Mouse (Mus musculus): ENCODE data around the gene Rab5c. TPM values are rescaled to one million over a fixed set of nuclear protein-coding genes. Genes with fewer than 3 reads are reported as not detected.
A peak's percentile ranks its signal among the peaks of the same experiment; 100 is the strongest.

The Rab5c gene
- total RNA-seq (2014; rRNA removed) = 246 and 248 TPM in 2 replicates
- 34.1 and 34.4 TPM in 2 replicates for polyA plus RNA-seq (2015; fragmentation: Nextera tagmentation; extraction: Ambion mirVana)

DNA sequence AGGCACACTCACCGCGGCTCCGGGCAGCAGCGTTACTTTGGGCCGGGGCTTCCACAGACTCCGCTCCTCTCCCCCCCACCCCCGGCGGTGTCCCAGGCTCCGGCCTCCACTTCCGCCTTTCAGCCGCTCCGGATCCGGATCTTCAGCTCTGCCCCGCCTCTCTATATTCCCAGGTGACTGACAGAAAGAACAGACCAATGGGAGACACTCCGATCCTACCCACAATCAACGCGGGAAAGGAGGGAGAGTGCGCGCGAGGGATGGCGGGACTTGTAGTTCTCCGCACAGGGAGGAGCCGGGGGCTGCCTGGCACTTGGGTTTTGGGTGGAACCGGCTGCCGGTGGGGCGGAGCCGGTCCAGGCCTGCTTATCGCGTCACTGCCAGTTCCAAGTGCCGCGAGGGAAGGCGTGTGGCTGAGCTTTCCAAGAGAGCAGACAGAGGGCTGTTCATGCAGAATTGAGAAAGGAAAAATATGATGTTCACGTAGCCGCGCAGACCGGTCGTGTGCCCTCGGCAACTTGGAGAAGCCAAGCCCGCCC, at the start of gene Rab5c:
Rab5c (minus strand) TSS at position 150 of the 539 bp plus-strand sequence.
- Histone ChIP-seq H3K9ac (replicated peaks; ENCODE audit: low read length) (peak within 1 kb of the TSS; percentile 73), H3K27me3 (ENCODE audit: insufficient read depth, low read length) (no peaks in the 10 kb centered on the region), H3K36me3 (ENCODE audit: insufficient read depth, low read length) (no peaks in the 10 kb centered on the region), H3K4me2 (ENCODE audit: low read depth, low read length) (peak within 1 kb of the TSS; percentile 84), H3K4me1 (ENCODE audit: insufficient read depth, low read length) (peaks cover 13% of the 10 kb centered on the region), H3K4me3 (ENCODE audit: low read length) (peak within 1 kb of the TSS; percentile 84), H3K27ac (peak within 1 kb of the TSS; percentile 83), H3K9me3 (ENCODE audit: low read length) (no peaks in the 10 kb centered on the region)
- peak; percentile 99 for DNase-seq (ENCODE audit: low spot score)
- peak; percentile 37; the same call in 1 of the 2 replicates for TF ChIP-seq CTCF (IDR thresholded peaks at IDR 0.05; ENCODE audit: low read depth)
- ATAC-seq = peak; percentile 99
- WGBS = under 1% methylated on average over 39 of the region's 39 CpGs

DNA sequence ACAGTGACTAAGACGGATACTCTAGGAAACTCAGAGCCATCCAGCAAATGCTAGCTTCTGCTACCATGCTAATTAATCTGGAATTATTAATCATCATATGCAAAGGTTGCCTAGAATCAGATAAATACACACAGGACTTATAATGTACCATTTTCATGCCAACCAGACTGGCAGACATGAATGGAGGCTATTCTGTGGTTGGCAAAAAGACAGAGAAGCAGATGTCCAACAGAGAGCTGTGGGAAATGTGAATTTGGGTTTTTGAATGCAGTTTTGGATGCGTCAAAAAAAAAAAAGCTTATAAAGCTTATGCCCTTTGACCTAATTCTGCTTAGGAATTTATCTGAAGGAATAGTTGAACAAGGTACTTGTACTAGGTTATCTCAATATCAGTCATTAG, 47.8 kb upstream of the Rab5c start:
- Histone ChIP-seq H3K4me2 (ENCODE audit: low read depth, low read length) (no peak overlapping the region), H3K27ac (no peak overlapping the region), H3K36me3 (ENCODE audit: insufficient read depth, low read length) (peaks cover 25% of the 10 kb centered on the region; the same call in 1 of the 2 replicates), H3K27me3 (ENCODE audit: insufficient read depth, low read length) (no peaks in the 10 kb centered on the region), H3K4me1 (ENCODE audit: insufficient read depth, low read length) (no peaks in the 10 kb centered on the region), H3K4me3 (ENCODE audit: low read length) (no peak overlapping the region), H3K9me3 (ENCODE audit: low read length) (no peaks in the 10 kb centered on the region), H3K9ac (replicated peaks; ENCODE audit: low read length) (no peak overlapping the region)
- WGBS = 66% methylated on average over 2 of the region's 2 CpGs
- TF ChIP-seq CTCF (IDR thresholded peaks at IDR 0.05; ENCODE audit: low read depth) = no peak
- ATAC-seq (no peak), DNase-seq (ENCODE audit: low spot score) (peak; percentile 24)

DNA sequence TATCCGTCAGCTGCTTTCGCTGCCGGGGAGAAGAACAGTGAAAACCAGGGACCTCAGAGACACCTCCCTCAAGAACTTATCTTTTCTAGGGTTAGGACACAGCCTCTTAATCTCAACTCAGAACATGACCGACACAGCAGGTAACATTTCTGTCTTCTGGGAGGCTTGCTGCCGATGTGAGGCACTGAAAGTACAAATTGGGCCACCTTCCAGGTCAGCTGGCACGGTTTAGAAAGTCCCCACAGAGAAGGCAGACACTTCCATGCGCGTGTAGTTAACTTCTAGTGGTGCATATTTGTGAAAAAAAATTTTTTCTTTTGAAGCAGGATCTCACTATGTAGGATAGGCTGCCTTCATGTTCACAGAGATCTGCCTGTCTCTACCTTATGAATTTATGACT, 46.3 kb upstream of the Rab5c start:
- Histone ChIP-seq H3K4me3 (ENCODE audit: low read length) (no peak overlapping the region), H3K27ac (no peak overlapping the region), H3K4me1 (ENCODE audit: insufficient read depth, low read length) (no peaks in the 10 kb centered on the region), H3K9me3 (ENCODE audit: low read length) (no peaks in the 10 kb centered on the region), H3K27me3 (ENCODE audit: insufficient read depth, low read length) (no peaks in the 10 kb centered on the region), H3K4me2 (ENCODE audit: low read depth, low read length) (no peak overlapping the region), H3K36me3 (ENCODE audit: insufficient read depth, low read length) (peaks cover 25% of the 10 kb centered on the region; the same call in 1 of the 2 replicates), H3K9ac (replicated peaks; ENCODE audit: low read length) (no peak overlapping the region)
- DNase-seq (ENCODE audit: low spot score) (no peak), ATAC-seq (no peak)
- TF ChIP-seq CTCF (IDR thresholded peaks at IDR 0.05; ENCODE audit: low read depth) = no peak
- 56% methylated on average over 8 of the region's 8 CpGs for WGBS

DNA sequence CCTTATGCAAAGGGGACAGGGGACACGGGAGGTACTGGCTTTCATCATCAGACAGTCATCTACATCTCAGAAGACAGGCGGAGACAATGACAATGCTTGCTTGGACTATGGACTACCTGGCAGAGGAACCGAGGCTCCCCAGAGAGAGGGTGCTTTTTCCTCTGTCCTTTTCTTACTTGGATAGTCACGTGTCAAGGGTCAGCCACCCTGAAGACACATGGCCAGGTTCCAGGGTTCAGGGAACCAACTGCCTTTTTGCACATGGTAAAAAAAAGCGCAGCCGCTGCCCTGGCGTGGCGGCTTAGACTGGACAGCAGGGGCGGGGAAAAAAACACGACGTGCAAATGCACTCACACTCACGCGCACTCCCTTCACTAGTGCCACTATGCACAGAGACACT, 44.6 kb upstream of the Rab5c start:
- Histone ChIP-seq H3K9me3 (ENCODE audit: low read length) (no peaks in the 10 kb centered on the region), H3K27me3 (ENCODE audit: insufficient read depth, low read length) (no peaks in the 10 kb centered on the region), H3K4me2 (ENCODE audit: low read depth, low read length) (no peak overlapping the region), H3K36me3 (ENCODE audit: insufficient read depth, low read length) (peaks cover 17% of the 10 kb centered on the region; the same call in 1 of the 2 replicates), H3K4me1 (ENCODE audit: insufficient read depth, low read length) (no peaks in the 10 kb centered on the region), H3K27ac (no peak overlapping the region), H3K9ac (replicated peaks; ENCODE audit: low read length) (no peak overlapping the region), H3K4me3 (ENCODE audit: low read length) (no peak overlapping the region)
- no peak for TF ChIP-seq CTCF (IDR thresholded peaks at IDR 0.05; ENCODE audit: low read depth)
- DNase-seq (ENCODE audit: low spot score) = no peak
- 92% methylated on average over 13 of the region's 13 CpGs for WGBS
- no peak for ATAC-seq

DNA sequence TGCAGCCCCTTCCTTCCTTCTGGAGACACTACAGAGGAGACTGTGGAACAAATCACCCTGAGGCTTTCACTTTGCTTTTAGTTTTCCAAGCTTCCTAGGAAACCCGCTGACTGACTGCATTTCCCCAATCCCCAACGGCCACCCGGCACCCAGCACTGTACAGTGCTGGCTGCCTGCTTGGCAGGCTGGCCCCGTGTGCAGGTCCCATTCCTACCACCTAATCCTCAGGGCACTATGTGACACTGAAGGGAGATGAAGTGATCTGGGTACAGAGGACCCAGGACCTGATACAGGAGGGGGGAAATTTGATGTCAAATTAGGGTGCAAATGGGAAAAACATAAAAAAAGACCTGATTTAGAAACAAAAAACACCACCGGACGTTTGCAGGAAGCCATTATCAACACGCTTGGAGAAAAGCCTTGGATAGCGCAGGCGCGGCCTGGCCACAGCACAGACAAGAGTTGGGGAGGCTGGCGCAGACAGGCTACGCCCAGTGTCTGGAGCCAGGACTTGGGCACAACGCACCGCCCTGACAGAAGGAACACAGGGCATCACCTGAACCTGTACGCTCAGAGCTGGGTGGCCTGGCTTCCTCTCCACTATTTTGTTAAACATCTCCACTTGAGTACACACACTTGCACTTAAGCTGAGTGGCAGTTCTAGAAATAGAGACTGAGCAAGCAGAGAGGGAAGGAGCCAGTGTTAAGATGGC, 43.9 kb upstream of the Rab5c start:
- Histone ChIP-seq H3K9me3 (ENCODE audit: low read length) (no peaks in the 10 kb centered on the region), H3K27ac (no peak overlapping the region), H3K4me3 (ENCODE audit: low read length) (no peak overlapping the region), H3K4me2 (ENCODE audit: low read depth, low read length) (no peak overlapping the region), H3K36me3 (ENCODE audit: insufficient read depth, low read length) (peaks cover 17% of the 10 kb centered on the region; the same call in 1 of the 2 replicates), H3K4me1 (ENCODE audit: insufficient read depth, low read length) (no peaks in the 10 kb centered on the region), H3K9ac (replicated peaks; ENCODE audit: low read length) (no peak overlapping the region), H3K27me3 (ENCODE audit: insufficient read depth, low read length) (no peaks in the 10 kb centered on the region)
- WGBS = 94% methylated on average over 15 of the region's 15 CpGs
- no peak for TF ChIP-seq CTCF (IDR thresholded peaks at IDR 0.05; ENCODE audit: low read depth)
- no peak for ATAC-seq
- no peak for DNase-seq (ENCODE audit: low spot score)

DNA sequence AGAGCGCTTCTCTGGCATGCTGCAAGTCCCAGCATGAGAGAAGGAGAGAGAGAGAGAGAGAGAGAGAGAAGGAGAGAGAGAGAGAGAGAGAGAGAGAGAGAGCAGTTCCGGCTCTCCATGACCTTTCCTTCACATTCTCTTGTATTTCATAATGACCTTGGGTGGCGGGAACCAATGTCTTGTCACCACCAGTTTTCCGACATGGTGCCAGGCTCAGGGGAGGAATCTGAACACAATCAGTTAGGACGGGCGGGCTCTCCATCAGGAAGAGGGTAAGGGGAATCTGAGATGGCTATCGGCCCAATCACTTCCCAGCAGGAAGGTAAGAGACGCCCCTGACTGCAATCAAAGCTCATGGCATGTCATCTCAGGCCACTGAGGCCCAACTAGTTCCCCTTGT, 42.2 kb upstream of the Rab5c start:
- no peaks in the 10 kb centered on the region for H3K27me3 ChIP-seq (ENCODE audit: insufficient read depth, low read length)
- no peak for TF ChIP-seq CTCF (IDR thresholded peaks at IDR 0.05; ENCODE audit: low read depth)
- H3K4me2 ChIP-seq (ENCODE audit: low read depth, low read length) = no peak overlapping the region
- no peak for DNase-seq (ENCODE audit: low spot score)
- no peak overlapping the region for H3K27ac ChIP-seq
- H3K4me1 ChIP-seq (ENCODE audit: insufficient read depth, low read length) = no peaks in the 10 kb centered on the region
- WGBS = 74% methylated on average over 8 of the region's 8 CpGs
- no peak overlapping the region for H3K4me3 ChIP-seq (ENCODE audit: low read length)
- no peak for ATAC-seq
- peaks cover 17% of the 10 kb centered on the region; the same call in 1 of the 2 replicates for H3K36me3 ChIP-seq (ENCODE audit: insufficient read depth, low read length)
- no peak overlapping the region for H3K9ac ChIP-seq (replicated peaks; ENCODE audit: low read length)
- no peaks in the 10 kb centered on the region for H3K9me3 ChIP-seq (ENCODE audit: low read length)

DNA sequence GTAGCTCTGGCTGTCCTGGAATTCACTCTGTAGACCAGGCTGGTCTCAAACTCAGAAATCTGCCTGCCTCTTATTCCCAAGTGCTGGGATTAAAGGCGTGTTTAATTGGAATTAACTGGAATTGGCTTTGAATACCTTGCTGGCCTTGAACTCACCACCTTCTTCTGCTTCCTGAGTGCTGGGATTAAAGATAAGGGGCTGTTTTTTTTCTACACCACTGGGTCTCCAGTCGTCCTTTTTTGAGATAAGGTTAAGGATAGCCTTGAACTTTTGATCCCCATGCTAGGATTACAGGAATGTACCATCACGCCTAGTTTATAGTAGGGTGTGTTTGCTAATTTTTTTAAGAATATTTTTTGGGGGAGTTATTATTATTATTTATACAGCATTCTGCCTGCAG, 40.1 kb upstream of the Rab5c start:
- Histone ChIP-seq H3K27ac (no peak overlapping the region), H3K4me2 (ENCODE audit: low read depth, low read length) (no peak overlapping the region), H3K9ac (replicated peaks; ENCODE audit: low read length) (no peak overlapping the region), H3K4me3 (ENCODE audit: low read length) (no peak overlapping the region), H3K27me3 (ENCODE audit: insufficient read depth, low read length) (no peaks in the 10 kb centered on the region), H3K9me3 (ENCODE audit: low read length) (no peaks in the 10 kb centered on the region), H3K36me3 (ENCODE audit: insufficient read depth, low read length) (peaks cover 14% of the 10 kb centered on the region; the same call in 1 of the 2 replicates), H3K4me1 (ENCODE audit: insufficient read depth, low read length) (no peaks in the 10 kb centered on the region)
- ATAC-seq = no peak
- TF ChIP-seq CTCF (IDR thresholded peaks at IDR 0.05; ENCODE audit: low read depth) = no peak
- DNase-seq (ENCODE audit: low spot score) = no peak
- WGBS = 82% methylated on average over 3 of the region's 3 CpGs
